Mouse (Mus musculus) retina, postnatal 1 day (tissue): Measurements from ENCODE around the gene Slc46a2.

Experiments
- DNase-seq: peaks from one replicate; pipeline ENCODE4 v3.0.0-alpha.2; 2012

Gene Slc46a2

GRCm38 (mm10) chr4:59914608-59915403, at the start of gene Slc46a2:
Slc46a2 (minus strand) TSS chr4:59915056.
- DNase-seq, result no peak

GRCm38 (mm10) chr4:59963405-59964344, 48.8 kb upstream of the Slc46a2 start, which contains the start of gene Mup6:
Mup6 (plus strand) TSS chr4:59964294.
- DNase-seq, result no peak

GRCm38 (mm10) chr4:59960610-59961009, 45.8 kb upstream of the Slc46a2 start, which contains the start of gene Mup4:
Mup4 (minus strand) TSS chr4:59960710.
- no peak for DNase-seq

- no peak for DNase-seq
Observed at GRCm38 (mm10) chr4:59937543-59937942, 22.7 kb upstream of the Slc46a2 start.

- peak; percentile 31 for DNase-seq
Observed at GRCm38 (mm10) chr4:59932505-59933281, 17.8 kb upstream of the Slc46a2 start.

GRCm38 (mm10) chr4:59928347-59928746, 13.5 kb upstream of the Slc46a2 start:
- DNase-seq, result peak; percentile 73

- no peak for DNase-seq
Observed at GRCm38 (mm10) chr4:59927666-59928065, 12.8 kb upstream of the Slc46a2 start.

GRCm38 (mm10) chr4:59925082-59925481, 10.2 kb upstream of the Slc46a2 start:
- no peak for DNase-seq

- DNase-seq, result no peak
Observed at GRCm38 (mm10) chr4:59917966-59918365, 3.1 kb upstream of the Slc46a2 start.

GRCm38 (mm10) chr4:59908785-59909184, 6.1 kb downstream of the Slc46a2 start:
- DNase-seq, result no peak

- no peak for DNase-seq
Observed at GRCm38 (mm10) chr4:59907657-59908230, 7.1 kb downstream of the Slc46a2 start.

GRCm38 (mm10) chr4:59907092-59907491, 7.8 kb downstream of the Slc46a2 start:
- no peak for DNase-seq

GRCm38 (mm10) chr4:59902547-59902946, 12.3 kb downstream of the Slc46a2 start:
- no peak for DNase-seq

GRCm38 (mm10) chr4:59901810-59902209, 13.0 kb downstream of the Slc46a2 start:
- DNase-seq, result no peak

- DNase-seq, result no peak
Observed at GRCm38 (mm10) chr4:59898521-59898919, 16.3 kb downstream of the Slc46a2 start.

GRCm38 (mm10) chr4:59897814-59898520, 16.9 kb downstream of the Slc46a2 start:
- DNase-seq, result no peak

GRCm38 (mm10) chr4:59896000-59896399, 18.9 kb downstream of the Slc46a2 start:
- no peak for DNase-seq

- no peak for DNase-seq
Observed at GRCm38 (mm10) chr4:59894977-59895575, 19.8 kb downstream of the Slc46a2 start.

GRCm38 (mm10) chr4:59894415-59894814, 20.4 kb downstream of the Slc46a2 start:
- DNase-seq, result no peak

GRCm38 (mm10) chr4:59892731-59893130, 22.1 kb downstream of the Slc46a2 start:
- DNase-seq, result no peak

GRCm38 (mm10) chr4:59891723-59892416, 23.0 kb downstream of the Slc46a2 start:
- DNase-seq, result no peak
